Mouse (Mus musculus) intestine, postnatal 0 days (tissue): Measurements from ENCODE around the gene Mtss1l. TPM values are rescaled to one million over a fixed set of nuclear protein-coding genes. Genes with fewer than 3 reads are reported as not detected.

Experiments
- ATAC-seq: fragments of 200-750 bp; cut with Nextera tagmentation; 2 replicates; pipeline ENCODE4 v1.8.0; 2017; ENCODE audit warnings: mild to moderate bottlenecking, moderate TSS enrichment, moderate library complexity
- H3K27ac ChIP-seq: fragments of 300-500 bp; sonication (generic); 2 replicates; pipeline ENCODE4 v1.5.1; 2014; ENCODE audit warnings: mild to moderate bottlenecking, low read depth, low read length, moderate library complexity
- H3K27me3 ChIP-seq: fragments of 300-500 bp; sonication (generic); replicated peaks from 2 replicates; pipeline ENCODE4 v1.6.1; 2014; ENCODE audit warnings: low read length, mixed read lengths; ENCODE audit not compliant: control insufficient read depth, insufficient read depth
- H3K36me3 ChIP-seq: fragments of 300-500 bp; sonication (generic); 2 replicates; pipeline ENCODE4 v1.6.1; 2014; ENCODE audit warnings: mild to moderate bottlenecking, moderate library complexity; ENCODE audit not compliant: control insufficient read depth, insufficient read depth
- H3K4me1 ChIP-seq: fragments of 300-500 bp; sonication (generic); replicated peaks from 2 replicates; pipeline ENCODE4 v1.6.1; 2014; ENCODE audit warnings: antibody characterized with exemption, low read length, mixed read lengths; ENCODE audit not compliant: control insufficient read depth, insufficient read depth
- H3K4me2 ChIP-seq: fragments of 300-500 bp; sonication (generic); replicated peaks from 2 replicates; pipeline ENCODE4 v1.6.1; 2014; ENCODE audit warnings: low read depth, mild to moderate bottlenecking, moderate library complexity
- H3K4me3 ChIP-seq: fragments of 300-500 bp; sonication (generic); 2 replicates; pipeline ENCODE4 v1.5.1; 2014; ENCODE audit warnings: low read depth, low read length
- H3K9ac ChIP-seq: fragments of 300-500 bp; sonication (generic); 2 replicates; pipeline ENCODE4 v1.6.1; 2014; ENCODE audit warnings: mild to moderate bottlenecking, low read depth, low read length
- H3K9me3 ChIP-seq: fragments of 300-500 bp; sonication (generic); 2 replicates; pipeline ENCODE4 v1.6.1; 2016; ENCODE audit warnings: mixed run types; ENCODE audit not compliant: control insufficient read depth
- CTCF ChIP-seq: sonication (generic); IDR thresholded peaks from 2 replicates; pipeline ENCODE4 v1.5.1; 2016; ENCODE audit warnings: low read depth, mild to moderate bottlenecking, control low read depth, antibody characterized with exemption, moderate library complexity
- WGBS: fragments of 180-500 bp; shearing (Covaris S2); extraction: QIAGEN DNeasy Blood & Tissue Kit; methylation state at CpG from one replicate; pipeline ENCODE4 v1.1.7; 2014; 5-methylcytosine and 5-hydroxymethylcytosine counted together
- polyA plus RNA-seq: library from polyadenylated mRNA; unstranded; fragments of >200 nt; fragmentation: Nextera tagmentation; extraction: Ambion mirVana; gene quantifications from 2 replicates; pipeline ENCODE4 v1.2.1, GENCODE M21; 2015

Mtss1l gene
- polyA plus RNA-seq, 1 experiment from 2014 or later = 4.4 TPM

DNA sequence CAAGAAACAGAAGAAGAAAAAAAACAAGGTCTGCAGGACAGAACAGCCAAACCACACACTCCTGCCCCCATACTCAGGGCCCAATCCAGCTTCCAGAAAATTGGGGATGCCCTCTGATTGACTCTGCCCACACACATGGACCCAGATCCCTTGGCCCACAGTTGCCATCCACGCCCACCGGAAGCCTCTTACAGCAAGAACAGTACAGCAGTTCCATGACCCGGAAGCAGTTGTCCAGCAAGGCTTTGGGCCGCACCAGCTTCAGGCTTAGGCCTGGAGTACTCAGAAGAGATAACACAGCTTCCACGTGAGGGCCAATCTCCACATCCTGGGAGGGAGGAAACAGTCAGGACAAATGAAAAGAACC, 21.2 kb downstream of the Mtss1l start:
- no peak for TF ChIP-seq CTCF
- H3K9me3 ChIP-seq = no peaks in the 10 kb centered on the region

DNA sequence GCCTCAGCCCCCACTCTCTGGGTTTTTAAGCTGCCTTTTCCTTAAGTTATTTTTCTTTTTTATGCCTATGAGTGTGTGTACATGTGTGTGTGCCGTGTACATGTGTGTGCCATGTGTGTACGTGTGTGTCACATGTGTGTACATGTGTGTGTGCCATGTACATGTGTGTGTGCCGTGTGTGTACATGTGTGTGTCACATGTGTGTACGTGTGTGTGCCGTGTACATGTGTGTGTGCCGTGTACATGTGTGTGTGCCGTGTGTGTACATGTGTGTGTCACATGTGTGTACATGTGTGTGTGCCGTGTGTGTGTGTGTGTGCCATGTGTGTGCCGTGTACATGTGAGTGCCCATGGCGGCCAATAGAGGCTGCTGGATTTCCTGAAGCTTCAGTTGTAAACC, 23.9 kb downstream of the Mtss1l start:
- Histone ChIP-seq H3K9me3 (no peaks in the 10 kb centered on the region), H3K27ac (no peak overlapping the region), H3K9ac (no peak overlapping the region), H3K4me1 (no peaks in the 10 kb centered on the region), H3K4me3 (no peak overlapping the region), H3K27me3 (no peaks in the 10 kb centered on the region), H3K4me2 (no peak overlapping the region), H3K36me3 (no peaks in the 10 kb centered on the region)
- WGBS = 93% methylated on average over 10 of the region's 10 CpGs
- no peak for TF ChIP-seq CTCF
- ATAC-seq = no peak

More for the DNA sequence above, 21.2 kb downstream of the Mtss1l start:
- H3K27ac ChIP-seq = no peak overlapping the region
- H3K4me3 ChIP-seq = no peak overlapping the region
- H3K4me2 ChIP-seq = no peak overlapping the region
- WGBS = 88% methylated on average over 5 of the region's 5 CpGs
- ATAC-seq = no peak
- H3K4me1 ChIP-seq = no peaks in the 10 kb centered on the region
- no peaks in the 10 kb centered on the region for H3K27me3 ChIP-seq
- no peak overlapping the region for H3K9ac ChIP-seq
- peaks cover 21% of the 10 kb centered on the region for H3K36me3 ChIP-seq

DNA sequence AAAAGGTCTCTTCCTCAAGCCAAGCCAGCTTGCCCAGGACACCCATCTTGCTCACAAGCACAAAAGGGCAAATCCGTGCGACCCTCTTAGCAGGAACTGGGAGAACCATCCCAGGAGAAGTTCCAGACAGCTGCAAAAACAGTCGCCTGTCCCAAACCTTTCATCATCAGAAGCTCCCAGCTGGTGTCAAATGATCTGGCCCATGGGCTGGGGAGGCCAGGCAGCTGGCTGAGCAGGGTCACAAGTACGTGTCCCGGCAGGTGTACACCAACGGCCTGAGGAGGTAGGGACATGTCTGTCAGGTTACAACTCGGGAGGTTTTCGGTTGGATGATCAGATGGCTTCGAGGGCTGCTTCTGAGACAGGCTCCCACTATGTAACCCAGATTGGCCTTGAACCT, 25.4 kb downstream of the Mtss1l start:
- no peaks in the 10 kb centered on the region for H3K27me3 ChIP-seq
- H3K9me3 ChIP-seq = no peaks in the 10 kb centered on the region
- no peaks in the 10 kb centered on the region for H3K4me1 ChIP-seq
- no peak for TF ChIP-seq CTCF
- ATAC-seq = no peak
- H3K4me2 ChIP-seq = no peak overlapping the region
- H3K4me3 ChIP-seq = no peak overlapping the region
- H3K27ac ChIP-seq = no peak overlapping the region
- H3K36me3 ChIP-seq = no peaks in the 10 kb centered on the region
- 73% methylated on average over 9 of the region's 9 CpGs for WGBS
- H3K9ac ChIP-seq = no peak overlapping the region

DNA sequence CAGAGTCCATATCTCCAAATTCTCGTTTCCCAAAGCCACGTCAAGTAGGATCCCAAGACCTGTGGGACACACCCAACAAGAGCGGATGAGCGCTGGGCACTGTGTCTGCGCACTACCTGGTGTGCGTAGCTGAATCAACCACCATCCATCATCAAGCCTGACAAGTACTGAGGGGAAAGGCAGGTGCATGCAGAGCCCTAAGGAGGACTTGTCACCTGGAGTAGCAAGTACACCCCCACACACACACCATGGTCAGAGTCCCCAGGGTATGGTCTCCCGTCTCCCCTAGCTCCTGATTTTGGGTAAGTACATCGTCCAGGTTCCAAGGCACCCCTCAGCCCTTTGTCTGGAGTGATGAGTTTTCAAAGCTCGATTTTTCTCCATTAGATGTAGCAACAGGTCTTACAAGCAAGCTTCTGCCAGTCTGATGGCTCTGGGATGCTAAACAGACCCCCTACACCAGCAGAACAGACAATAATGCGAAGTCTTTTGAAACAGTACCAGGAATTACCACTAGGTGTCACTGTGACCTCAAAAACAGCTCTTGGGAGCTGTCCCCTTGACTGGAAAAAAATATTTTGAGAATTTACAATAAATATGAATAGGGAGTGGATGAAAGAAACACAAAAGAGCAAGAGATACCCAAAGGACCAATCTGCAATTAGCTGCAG, 28.4 kb downstream of the Mtss1l start:
- Histone ChIP-seq H3K9ac (no peak overlapping the region), H3K9me3 (no peaks in the 10 kb centered on the region), H3K27me3 (no peaks in the 10 kb centered on the region), H3K4me3 (no peak overlapping the region), H3K36me3 (no peaks in the 10 kb centered on the region), H3K27ac (no peak overlapping the region), H3K4me1 (no peaks in the 10 kb centered on the region), H3K4me2 (no peak overlapping the region)
- 57% methylated on average over 10 of the region's 10 CpGs for WGBS
- TF ChIP-seq CTCF = peak; percentile 93
- no peak for ATAC-seq

DNA sequence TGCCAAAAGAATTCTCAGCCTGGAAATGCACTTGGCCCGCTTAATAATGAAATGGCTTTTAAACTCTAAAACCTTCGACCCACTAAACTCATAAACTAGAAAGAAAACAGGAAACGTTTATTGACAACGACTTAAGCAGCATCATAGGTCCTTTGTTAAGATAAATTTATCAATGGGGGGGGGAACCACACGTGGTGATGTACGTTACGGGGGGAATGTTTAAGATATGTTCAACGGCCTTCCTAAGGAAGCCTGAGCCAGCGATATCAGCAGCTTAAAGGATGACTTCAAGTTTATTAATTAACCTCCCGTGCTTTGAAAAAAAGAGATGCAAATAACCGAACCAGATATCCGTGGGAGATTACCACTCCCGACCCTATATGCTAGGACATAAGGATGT, 29.0 kb downstream of the Mtss1l start:
- Histone ChIP-seq H3K4me3 (no peak overlapping the region), H3K4me2 (no peak overlapping the region), H3K27me3 (no peaks in the 10 kb centered on the region), H3K4me1 (no peaks in the 10 kb centered on the region), H3K9me3 (no peaks in the 10 kb centered on the region), H3K9ac (no peak overlapping the region), H3K36me3 (no peaks in the 10 kb centered on the region), H3K27ac (no peak overlapping the region)
- ATAC-seq = no peak
- no peak for TF ChIP-seq CTCF
- WGBS = 25% methylated on average over 13 of the region's 13 CpGs

DNA sequence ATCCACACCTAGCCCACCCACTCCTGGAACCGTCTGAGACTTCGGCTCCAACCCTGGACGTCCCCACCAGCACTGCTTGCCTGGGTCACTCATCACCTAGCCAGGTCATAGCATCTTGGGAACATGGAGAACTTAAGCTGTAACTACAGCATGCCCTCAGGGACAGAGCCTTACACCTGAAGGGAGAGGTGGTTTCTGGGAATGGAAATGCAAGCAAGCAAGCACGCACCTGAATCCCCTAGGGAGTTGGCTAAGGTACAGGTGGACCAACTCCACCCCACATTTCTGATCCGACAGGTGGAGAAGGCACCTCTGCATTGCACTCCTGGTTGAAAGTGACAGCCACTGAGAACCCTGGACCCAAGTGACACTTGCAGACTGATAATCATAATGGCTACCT, 30.2 kb downstream of the Mtss1l start:
- Histone ChIP-seq H3K9ac (no peak overlapping the region), H3K9me3 (no peaks in the 10 kb centered on the region), H3K27me3 (no peaks in the 10 kb centered on the region), H3K4me2 (no peak overlapping the region), H3K4me3 (no peak overlapping the region), H3K27ac (no peak overlapping the region), H3K4me1 (no peaks in the 10 kb centered on the region), H3K36me3 (no peaks in the 10 kb centered on the region)
- WGBS = 75% methylated on average over 5 of the region's 5 CpGs
- no peak for ATAC-seq
- no peak for TF ChIP-seq CTCF

DNA sequence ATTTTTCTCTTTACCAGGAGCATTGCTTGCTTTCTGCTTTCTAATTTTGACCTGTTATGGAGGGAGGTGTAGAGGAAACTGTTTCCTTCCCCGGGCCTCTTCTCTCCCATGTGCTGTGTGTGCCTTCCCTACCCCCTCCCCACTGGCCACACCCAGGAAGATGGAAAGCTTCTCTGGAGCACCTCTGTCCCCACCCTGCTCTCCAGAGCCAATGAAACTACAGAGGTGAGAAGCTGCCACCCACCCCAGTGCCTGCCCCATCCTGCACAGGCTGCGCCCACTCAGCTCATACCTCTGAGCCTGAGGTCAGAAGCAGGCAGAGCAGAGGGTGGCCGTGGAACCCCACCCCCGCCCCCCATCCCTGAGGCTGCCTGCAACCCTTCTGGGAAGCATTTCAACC, 33.4 kb downstream of the Mtss1l start:
- 0 out of 2 replicates have a peak, but pooled peaks have one; percentile 20 for ATAC-seq
- WGBS = 45% methylated on average over 4 of the region's 4 CpGs
- TF ChIP-seq CTCF = no peak
- Histone ChIP-seq H3K4me1 (no peaks in the 10 kb centered on the region), H3K36me3 (no peaks in the 10 kb centered on the region), H3K4me2 (no peak overlapping the region), H3K27me3 (no peaks in the 10 kb centered on the region), H3K4me3 (no peak overlapping the region), H3K9ac (no peak overlapping the region), H3K9me3 (no peaks in the 10 kb centered on the region), H3K27ac (no peak overlapping the region)
